Mouse (Mus musculus) gastrocnemius, adult 8-10 months (tissue): ENCODE results near the gene Arhgef1. TPM values are rescaled to one million over a fixed set of nuclear protein-coding genes. Genes with fewer than 3 reads are reported as not detected.
A peak's percentile ranks its signal among the peaks of the same experiment; 100 is the strongest.

Experiments used
- DNase-seq, 2 experiments: peaks; one replicate each; pipeline ENCODE4 v3.0.0; 2022; ENCODE audit warnings: low spot score in 2 of 2
- total RNA-seq, 4 experiments: library from RNA; stranded (reverse); gene quantifications; 2 replicates each; pipeline ENCODE4 v1.2.4; 2022

The Arhgef1 gene
- total RNA-seq, 4 experiments from 2014 or later = 19.1 to 25.5 (median 22.5) TPM

- DNase-seq = no peak
Observed at GRCm38 (mm10) chr7:24943641-24944040, 40.9 kb downstream of the Arhgef1 start.

DNA sequence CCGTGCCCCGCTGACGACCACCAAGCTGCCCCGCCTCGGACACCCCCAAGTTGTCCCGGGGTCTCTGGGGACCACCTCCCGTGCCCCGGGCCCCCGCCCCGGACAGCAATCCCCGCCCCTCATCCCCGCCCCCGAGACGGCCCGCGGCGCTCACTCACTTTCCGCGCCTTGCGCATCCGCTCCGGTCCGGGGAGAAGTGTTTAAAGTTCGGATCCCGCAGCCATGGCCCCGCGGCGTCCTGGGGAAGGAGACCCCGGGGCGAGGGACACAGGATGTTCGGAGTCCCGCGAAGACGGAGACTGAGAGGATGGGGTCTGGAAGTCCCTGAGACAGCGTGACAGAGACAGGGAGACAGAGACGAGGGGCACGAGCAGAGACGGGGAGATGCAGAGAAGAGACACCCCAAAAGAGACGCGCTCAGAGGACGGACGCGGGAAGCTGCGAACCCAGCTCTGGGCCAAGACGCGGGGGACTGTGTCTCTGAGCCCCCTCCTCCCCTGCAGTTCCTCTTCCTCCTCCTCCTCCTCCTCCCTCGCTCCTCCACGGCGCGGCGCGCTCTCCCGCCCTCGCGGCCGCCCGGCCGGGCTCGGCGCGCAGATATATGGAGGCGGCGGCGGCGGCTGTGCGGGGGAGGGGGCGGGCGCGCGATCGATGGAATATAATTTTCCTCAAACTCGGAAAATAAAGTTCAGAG, 41.7 kb downstream of the Arhgef1 start, which contains the start of gene Gm4881:
Gm4881 (minus strand) TSS at position 238 of the 694 bp plus-strand sequence.
- DNase-seq = no peak

DNA sequence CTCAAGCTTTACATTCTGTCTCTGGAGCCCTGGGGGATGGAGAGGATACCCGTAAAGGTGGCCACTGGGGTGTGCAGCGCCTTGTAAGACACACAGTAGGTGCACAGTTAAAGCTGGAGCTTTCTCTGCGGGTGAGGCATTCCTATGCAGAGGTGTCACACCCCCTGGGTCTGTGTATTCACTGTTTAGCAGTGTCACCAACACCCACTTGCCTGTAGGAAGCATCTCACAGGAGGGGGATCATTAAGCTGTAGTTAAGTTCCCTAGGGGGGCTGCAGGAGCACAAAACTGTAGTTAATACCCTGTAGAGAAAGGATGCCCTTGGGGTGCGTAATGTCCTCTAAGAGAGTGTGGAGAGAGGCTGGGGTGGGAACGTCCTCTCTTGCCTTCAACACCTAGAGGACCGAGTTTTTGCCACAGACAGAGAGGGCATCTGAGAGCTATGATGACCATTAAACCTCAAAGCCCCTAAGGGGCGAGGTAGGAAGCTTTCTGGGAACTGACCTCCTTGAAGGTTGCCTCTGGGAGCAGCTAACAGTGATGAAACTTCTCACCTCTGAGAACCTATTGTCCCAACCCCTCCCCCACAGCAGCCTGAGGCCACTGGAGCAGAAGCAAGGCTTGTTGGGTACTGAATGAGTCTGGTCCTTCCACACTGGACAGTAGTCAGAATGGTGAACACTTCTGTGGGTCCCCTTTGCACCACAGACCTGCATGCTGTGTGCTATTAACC, 44.8 kb downstream of the Arhgef1 start:
- DNase-seq = no peak

DNA sequence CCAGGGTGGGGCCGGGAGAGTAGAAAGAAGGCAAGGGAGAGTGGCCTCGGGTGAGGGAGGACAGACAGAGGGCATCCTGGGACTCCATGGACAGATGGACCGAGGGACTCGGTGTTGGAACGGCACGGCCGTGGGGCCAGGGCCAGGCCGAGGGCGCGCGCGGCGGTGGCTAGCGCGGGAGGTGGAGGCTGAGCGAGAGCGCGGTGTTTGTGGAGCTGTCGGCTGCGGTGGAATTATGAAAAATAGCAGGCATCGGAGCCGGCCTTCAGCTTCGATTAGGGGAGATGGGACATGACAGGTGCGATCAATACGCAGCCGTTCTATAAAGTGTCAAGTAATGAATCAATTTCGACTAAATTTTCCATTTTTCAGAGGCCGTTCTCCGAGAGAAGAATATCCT, 46.1 kb downstream of the Arhgef1 start:
- DNase-seq = no peak

DNA sequence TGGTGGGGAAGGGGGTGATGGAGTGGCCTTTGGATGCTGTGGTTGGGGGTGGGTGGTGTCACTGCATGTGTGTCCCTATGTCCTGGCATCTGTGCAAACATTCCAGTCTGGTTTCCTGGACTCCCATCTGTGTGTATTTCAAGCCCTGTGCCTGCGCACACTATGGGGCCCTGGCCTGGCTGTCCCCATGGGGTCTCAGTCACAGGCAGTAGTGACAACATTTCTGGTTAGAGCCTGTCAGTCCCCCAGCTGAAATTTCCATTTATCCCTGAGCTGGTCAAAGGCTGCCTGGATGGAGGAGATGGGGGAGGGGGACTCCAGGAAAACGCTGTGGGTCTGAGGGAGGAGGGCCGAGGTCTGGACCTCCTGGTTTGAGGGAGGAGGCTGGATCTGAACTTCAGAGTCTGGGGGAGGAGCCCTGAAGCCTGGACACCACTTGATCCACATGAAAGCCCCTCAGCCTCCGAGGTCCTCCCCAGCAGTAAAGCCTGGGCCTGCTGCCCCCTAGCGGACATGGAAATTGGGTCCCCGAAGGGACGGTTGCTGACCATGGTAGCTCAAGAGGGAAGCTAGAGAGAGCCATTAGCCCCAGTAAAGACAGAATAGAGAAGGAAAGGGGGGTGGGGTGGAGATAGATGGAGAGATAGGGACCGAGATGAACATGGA, 47.4 kb downstream of the Arhgef1 start:
- DNase-seq = peak; percentile 25 to 28

DNA sequence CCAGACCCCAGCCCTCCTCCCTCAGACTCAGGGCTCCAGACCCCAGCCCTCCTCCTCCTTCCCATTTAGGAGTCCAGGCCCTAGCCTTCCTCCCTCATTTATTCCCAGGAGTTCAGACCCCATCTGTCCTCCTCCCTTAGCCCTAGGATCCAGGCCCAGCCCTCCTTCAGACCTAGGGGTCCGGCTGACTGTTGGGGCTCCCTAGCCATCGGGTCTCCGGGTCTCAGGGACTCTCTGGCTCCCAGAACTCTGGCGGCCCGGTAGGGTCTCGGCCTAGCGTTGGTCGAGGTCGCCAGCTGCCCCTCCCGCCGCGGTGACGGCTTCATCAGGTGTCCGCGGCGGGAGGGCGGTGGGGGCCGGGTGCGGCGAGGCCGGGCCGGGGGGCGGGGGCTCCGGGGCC, 51.3 kb downstream of the Arhgef1 start:
- DNase-seq = no peak

DNA sequence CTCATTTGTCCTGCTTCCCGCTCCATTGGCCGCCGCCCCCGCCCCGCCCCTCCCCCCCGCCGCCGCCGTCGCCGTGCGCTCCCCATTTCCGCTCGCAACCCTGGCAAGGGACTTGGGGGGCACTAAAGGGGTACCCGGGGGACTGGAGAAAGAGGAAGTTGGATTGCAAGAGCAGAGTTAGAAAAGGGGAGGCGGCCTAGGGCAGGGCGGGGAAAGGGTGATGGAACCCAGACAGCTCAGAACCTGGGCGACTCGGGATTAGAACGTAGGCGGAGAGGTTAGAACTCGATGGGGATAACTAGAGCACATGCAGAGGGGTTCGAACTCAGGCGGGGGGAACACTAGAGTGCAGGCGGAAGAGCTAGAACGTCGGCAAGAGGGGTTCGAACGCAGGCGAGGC, 51.7 kb downstream of the Arhgef1 start:
- DNase-seq = no peak

DNA sequence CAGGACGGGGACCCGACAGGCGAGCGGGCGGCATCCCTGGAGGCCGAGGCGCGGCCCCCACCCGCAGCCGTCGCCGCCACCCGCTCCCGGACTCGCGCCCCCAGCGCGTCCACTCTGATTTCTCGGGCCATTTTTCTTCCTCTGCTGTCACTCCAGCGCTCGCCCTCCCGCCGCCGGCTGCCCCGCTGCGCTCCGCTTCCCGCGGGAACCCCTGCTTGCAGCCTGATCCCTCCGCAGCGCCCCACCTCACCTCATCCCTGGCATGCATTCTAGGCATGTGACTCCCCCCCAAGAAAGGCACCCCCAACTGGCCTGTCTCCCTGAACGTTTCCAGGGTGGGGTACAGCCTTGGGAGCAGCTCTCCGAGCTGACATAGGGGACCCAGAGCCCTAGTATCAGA, 52.5 kb downstream of the Arhgef1 start:
- no peak for DNase-seq

- no peak for DNase-seq
Observed at GRCm38 (mm10) chr7:24964288-24964687, 61.6 kb downstream of the Arhgef1 start.

DNA sequence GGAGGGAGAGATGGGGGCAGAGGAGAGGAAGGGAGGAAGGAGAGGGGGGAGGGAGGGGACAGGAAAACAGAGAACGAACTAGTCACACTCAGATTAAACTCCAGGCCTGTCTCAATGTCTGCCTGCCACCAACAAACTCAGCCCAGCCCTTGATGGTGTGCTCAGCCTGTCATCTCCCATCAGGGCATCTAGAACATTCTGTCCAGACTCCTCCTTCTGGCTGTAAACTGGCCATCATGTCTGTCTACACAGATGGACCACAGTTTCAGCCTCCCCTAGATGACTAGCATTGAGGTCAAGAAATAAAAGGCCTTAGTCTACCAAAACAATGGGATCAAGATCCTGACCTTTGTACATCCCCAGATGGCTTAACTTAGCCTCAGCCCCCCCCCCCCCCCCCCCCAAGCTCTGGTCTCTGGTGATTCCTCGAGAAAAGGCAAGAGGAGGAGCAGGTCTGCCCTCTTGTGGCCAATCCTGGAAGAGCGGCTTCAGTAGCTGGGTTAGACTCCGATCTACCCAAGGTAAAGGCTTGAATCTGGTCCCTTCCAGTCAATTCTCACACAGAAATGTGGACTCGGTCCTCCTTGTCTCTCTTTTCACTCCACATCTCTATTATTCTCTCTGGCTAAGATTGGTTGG, 62.3 kb downstream of the Arhgef1 start:
- DNase-seq = peak; percentile 68 to 69

- no peak for DNase-seq
Observed at GRCm38 (mm10) chr7:24967966-24968365, 65.3 kb downstream of the Arhgef1 start.

DNA sequence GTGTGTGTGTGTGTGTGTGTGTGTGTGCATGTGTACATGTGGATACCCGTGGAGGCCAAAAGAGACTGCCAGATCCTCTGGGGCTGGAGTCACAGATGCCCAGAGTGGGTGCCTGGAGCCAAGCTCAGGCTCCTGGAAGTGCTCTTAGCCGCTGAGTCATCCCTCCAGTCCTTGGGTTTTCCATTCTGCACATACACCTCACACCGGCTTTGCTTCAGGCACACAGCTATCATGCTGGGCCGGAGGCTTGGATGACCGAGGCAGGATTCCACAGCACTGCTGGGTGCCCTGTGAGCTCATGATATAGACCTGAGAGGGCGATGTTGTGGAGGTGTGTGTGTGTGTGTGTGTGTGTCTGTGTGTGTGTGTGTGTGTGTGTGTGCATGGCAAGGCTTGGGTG, 65.8 kb downstream of the Arhgef1 start:
- no peak for DNase-seq

DNA sequence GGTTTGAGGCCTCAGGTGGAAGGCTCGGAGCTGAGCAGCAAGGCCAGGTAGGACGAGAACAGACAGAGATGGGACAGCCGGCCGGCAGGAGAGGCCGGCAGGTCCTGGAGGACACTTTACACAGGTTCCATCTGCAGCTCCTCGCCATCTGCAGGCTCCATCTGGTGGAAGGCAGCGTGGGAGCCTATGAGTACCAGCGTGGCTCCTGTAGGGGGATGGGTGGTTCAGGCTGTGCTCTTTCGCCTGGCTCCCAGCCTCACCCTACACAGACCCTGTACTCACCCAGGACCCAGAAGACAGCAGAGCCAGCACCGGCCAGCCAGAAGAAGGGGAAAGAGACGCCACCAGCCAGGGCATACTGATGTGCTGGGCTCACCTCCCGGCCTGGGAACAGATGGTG, 67.1 kb downstream of the Arhgef1 start:
- no peak for DNase-seq

GRCm38 (mm10) chr7:24970341-24970740, 67.6 kb downstream of the Arhgef1 start:
- no peak for DNase-seq

- peak in 1 of 2 experiments; percentile 16 for DNase-seq
Observed at GRCm38 (mm10) chr7:24971261-24971971, 68.7 kb downstream of the Arhgef1 start.

- DNase-seq = peak; percentile 87 to 90
Observed at GRCm38 (mm10) chr7:24971972-24972893, 69.5 kb downstream of the Arhgef1 start, which contains the start of gene Rabac1. Rabac1 (minus strand) TSS chr7:24972754.

GRCm38 (mm10) chr7:24973208-24973607, 70.5 kb downstream of the Arhgef1 start:
- DNase-seq = no peak

DNA sequence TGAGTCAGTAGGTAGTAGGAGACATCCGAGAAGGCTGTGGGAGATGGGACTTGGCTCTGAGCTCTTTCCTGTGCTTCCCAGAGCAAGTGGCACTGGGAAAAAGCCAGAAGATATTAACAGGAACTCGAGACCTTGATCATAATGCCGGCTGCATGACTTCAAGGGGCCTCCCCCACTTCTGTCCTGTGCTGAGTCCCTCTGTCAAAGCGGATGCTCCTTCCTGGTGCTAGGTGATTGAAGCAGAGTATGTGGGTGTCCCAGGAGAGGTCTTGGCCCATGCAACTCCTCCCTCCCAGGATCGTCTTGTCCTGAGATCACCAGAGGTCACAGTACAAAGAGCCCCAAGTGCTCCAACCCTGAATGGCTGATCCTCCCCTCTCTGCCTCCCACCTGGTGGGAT, 71.2 kb downstream of the Arhgef1 start:
- no peak for DNase-seq

GRCm38 (mm10) chr7:24974893-24975595, 72.3 kb downstream of the Arhgef1 start:
- DNase-seq = no peak
